Mouse (Mus musculus): Measurements from ENCODE around the gene Tm7sf3. TPM values are rescaled to one million over a fixed set of nuclear protein-coding genes. Genes with fewer than 3 reads are reported as not detected.

The Tm7sf3 gene
- polyA plus RNA-seq (2011; ENCODE audit: insufficient read length, low read depth, missing spikeins) = 50.5 and 61.6 TPM in 2 replicates

DNA sequence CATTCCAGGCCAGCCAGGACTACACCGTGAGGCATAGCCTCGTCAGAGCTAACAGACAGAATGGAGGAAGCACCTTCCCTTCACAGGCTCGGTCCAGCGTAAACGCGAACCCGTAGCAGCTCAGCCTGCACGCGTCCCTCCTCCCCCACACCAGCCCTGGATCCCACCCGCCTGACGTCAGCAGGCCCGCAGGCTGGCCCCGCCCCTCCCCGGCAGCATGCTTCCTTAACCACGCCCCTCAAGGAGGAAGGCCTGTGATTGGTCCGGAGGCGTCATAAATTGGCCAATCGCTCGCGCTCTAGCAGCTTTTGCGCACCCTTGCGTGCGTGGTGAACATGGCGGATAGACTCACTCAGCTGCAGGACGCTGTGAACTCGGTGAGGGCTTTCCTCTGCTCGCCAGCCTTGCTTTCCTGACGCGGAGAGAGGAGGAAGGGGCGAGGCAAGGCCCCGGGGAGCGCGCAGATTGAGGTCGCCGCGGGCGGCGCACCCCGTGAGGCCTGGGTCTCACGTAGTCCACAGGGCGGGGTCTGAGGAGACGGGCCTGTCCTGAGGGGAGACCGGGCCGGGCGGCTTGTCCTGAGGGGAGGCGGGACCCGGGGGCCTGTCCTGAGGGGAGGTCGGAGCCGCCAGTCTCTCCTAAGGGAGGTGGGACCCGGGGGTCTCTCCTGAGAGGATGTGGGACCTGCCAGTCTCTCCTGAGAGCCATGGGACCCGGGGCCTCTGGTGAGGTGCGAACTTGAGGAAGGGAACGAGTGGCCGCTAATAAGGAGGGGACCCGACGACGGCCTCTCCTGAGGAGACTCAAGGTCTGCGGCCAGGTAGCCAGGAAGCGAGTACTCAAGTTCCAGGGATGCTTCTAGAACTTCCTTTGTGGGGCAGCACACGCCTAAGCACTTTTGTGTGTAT, at the start of gene Tm7sf3, which contains the start of gene Med21:
Gene Tm7sf3 (minus strand): TSS at position 549 of the 908 bp plus-strand sequence.
Gene Med21 (plus strand): TSS at position 272 of the 908 bp plus-strand sequence.
- Histone ChIP-seq H3K4me3 (ENCODE audit: insufficient read depth, low read length) (peak within 1 kb of the TSS; percentile 70), H3K4me1 (ENCODE audit: control insufficient read depth, insufficient read depth, low read length) (no peaks in the 10 kb centered on the region), H3K27ac (ENCODE audit: insufficient read depth, low read length) (peak within 1 kb of the TSS; percentile 44)
- TF ChIP-seq POLR2A (IDR thresholded peaks at IDR 0.05; ENCODE audit: low read depth, low read length) = peak; percentile 100
- TF ChIP-seq CTCF (IDR thresholded peaks at IDR 0.05; ENCODE audit: borderline replicate concordance, insufficient read depth, low read length) = no peak; the same call in 1 of the 2 replicates

- Histone ChIP-seq H3K27ac (ENCODE audit: insufficient read depth, low read length) (no peak overlapping the region), H3K4me3 (ENCODE audit: insufficient read depth, low read length) (no peak overlapping the region), H3K4me1 (ENCODE audit: control insufficient read depth, insufficient read depth, low read length) (no peaks in the 10 kb centered on the region)
- TF ChIP-seq POLR2A (IDR thresholded peaks at IDR 0.05; ENCODE audit: low read depth, low read length) (no peak), CTCF (IDR thresholded peaks at IDR 0.05; ENCODE audit: borderline replicate concordance, insufficient read depth, low read length) (no peak)
Observed at GRCm38 (mm10) chr6:146688861-146689260, 46.2 kb upstream of the Tm7sf3 start.

- Histone ChIP-seq H3K27ac (ENCODE audit: insufficient read depth, low read length) (no peak overlapping the region), H3K4me1 (ENCODE audit: control insufficient read depth, insufficient read depth, low read length) (no peaks in the 10 kb centered on the region), H3K4me3 (ENCODE audit: insufficient read depth, low read length) (no peak overlapping the region)
- no peak for TF ChIP-seq POLR2A (IDR thresholded peaks at IDR 0.05; ENCODE audit: low read depth, low read length)
- TF ChIP-seq CTCF (IDR thresholded peaks at IDR 0.05; ENCODE audit: borderline replicate concordance, insufficient read depth, low read length) = no peak
Observed at GRCm38 (mm10) chr6:146688010-146688409, 45.4 kb upstream of the Tm7sf3 start.

DNA sequence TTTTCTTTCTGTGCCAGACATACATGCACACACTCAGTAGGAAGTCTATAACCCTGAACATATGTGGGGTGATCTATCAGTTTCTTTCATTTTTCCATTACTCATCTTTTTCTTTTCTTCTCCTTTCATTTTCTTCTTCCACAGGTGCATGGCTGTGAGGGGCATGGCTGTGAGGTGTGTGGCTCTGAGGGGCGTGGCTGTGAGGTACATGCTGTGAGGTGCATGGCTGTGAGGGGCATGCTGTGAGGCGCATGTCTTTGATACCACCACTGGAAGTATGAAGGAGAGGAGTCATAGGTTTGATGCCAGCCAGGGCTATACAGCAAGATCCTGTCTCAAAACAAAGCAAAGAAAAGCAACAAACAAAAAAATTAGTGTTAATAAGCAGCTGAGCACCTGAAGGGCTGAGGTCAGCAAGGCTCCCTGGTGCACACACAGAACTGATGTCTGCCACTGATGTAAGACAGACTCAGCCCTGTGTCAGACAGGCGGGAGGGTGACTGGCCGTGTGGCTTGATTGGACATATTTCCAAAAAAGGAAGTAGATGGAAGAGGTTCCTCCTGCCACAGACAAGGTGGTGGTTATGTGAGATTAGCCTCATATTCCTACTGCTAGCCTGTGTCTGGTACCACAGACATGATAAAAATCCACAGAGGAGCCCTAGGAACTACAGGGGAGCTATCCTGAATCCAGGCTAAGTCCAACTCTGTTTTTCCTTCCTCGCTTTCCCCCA, 44.0 kb upstream of the Tm7sf3 start:
- no peak overlapping the region for H3K4me3 ChIP-seq (ENCODE audit: insufficient read depth, low read length)
- no peak overlapping the region for H3K27ac ChIP-seq (ENCODE audit: insufficient read depth, low read length)
- no peaks in the 10 kb centered on the region for H3K4me1 ChIP-seq (ENCODE audit: control insufficient read depth, insufficient read depth, low read length)
- TF ChIP-seq CTCF (IDR thresholded peaks at IDR 0.05; ENCODE audit: borderline replicate concordance, insufficient read depth, low read length) (no peak), POLR2A (IDR thresholded peaks at IDR 0.05; ENCODE audit: low read depth, low read length) (no peak)

DNA sequence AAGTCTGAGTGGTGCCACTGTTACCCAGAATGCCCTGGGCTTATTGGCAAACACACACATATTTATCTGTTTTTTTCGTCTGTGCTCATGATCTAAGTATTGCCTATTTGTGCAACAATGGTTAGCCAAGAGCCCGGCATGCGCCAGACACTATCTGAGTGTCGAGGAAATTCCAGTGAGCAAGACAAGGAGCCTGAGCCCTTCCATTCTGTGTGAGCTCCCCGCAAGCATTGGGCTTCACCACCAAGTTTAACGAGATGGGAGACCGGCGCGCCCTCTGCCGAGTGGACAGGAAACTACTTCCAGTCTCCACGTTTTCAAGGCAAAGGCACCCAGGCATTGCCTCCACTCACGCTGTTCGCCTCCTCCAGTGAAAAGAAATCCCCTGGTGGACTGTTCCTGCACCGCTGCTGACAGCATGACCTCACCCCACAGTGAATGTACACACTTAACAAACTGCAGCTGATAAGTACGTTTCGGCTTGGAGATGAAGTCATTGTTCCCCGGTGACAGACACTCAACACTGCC, 43.2 kb upstream of the Tm7sf3 start:
- no peak overlapping the region for H3K27ac ChIP-seq (ENCODE audit: insufficient read depth, low read length)
- no peak for TF ChIP-seq CTCF (IDR thresholded peaks at IDR 0.05; ENCODE audit: borderline replicate concordance, insufficient read depth, low read length)
- TF ChIP-seq POLR2A (IDR thresholded peaks at IDR 0.05; ENCODE audit: low read depth, low read length) = no peak
- H3K4me3 ChIP-seq (ENCODE audit: insufficient read depth, low read length) = no peak overlapping the region
- no peaks in the 10 kb centered on the region for H3K4me1 ChIP-seq (ENCODE audit: control insufficient read depth, insufficient read depth, low read length)

DNA sequence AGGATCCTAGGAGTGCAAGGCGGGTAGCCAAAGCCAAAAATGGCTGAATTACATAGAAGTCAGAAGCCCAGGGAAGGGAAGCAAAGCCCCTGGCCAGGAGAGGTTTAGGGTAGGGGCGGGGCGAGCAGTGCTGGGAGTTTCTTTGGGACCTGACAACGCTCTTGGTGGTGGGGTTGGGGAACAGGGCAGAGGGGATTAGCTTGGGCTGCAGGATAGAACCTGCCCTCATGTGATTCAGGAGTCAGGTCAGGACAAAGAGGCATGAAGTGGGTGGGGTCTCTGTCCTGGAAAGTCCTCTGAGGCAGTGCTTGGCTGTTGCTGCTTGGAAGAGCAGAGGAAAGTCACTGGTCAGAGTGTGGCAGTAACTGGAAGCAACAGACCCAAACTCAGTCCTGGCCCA, 41.3 kb upstream of the Tm7sf3 start:
- Histone ChIP-seq H3K4me1 (ENCODE audit: control insufficient read depth, insufficient read depth, low read length) (no peaks in the 10 kb centered on the region), H3K27ac (ENCODE audit: insufficient read depth, low read length) (no peak overlapping the region), H3K4me3 (ENCODE audit: insufficient read depth, low read length) (no peak overlapping the region)
- TF ChIP-seq POLR2A (IDR thresholded peaks at IDR 0.05; ENCODE audit: low read depth, low read length) (no peak), CTCF (IDR thresholded peaks at IDR 0.05; ENCODE audit: borderline replicate concordance, insufficient read depth, low read length) (no peak)

DNA sequence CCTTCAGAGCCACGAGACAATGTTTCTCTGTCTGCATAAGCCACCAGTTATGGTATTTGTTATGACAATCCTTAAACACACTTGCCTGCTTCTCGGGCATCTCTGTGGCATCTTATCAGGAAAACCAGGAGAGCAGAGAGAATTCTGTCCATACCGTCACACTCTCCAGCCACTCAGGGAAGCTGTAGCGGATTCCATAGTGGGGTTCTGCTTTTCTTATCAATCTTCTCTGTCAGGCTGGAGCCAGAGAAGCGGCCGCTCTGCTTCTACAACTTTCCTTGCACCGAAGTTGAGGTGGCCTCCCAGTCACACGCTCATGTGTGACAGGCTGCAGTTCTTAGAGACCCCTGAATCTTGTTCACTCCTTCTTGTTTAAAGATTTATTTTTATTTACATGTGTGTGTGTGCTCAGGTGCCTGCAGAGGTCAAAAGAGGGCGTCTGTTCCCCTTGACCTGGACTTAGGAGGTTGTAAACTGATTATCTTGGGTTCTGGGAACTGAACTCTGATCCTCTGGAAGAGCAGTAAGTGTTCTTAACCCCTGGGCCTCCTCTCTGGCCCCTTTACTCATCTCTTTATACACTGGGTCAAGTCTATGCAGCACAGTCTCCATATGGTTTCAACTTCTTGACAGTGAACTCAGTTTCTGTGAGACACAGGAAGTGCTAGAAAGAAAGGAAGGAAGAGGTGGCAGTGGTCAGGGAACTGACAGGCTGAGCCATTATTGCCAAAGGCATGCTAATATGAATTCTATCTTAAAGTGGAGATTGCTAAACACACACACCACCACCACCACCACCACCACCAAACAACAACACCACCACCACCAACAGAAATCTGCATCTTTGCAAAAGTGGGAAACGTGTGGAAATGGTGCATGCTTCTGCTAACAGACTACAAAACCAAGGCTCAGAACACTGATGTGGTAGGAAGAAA, 35.8 kb upstream of the Tm7sf3 start:
- no peak overlapping the region for H3K4me3 ChIP-seq (ENCODE audit: insufficient read depth, low read length)
- no peak overlapping the region for H3K27ac ChIP-seq (ENCODE audit: insufficient read depth, low read length)
- H3K4me1 ChIP-seq (ENCODE audit: control insufficient read depth, insufficient read depth, low read length) = peaks cover 10% of the 10 kb centered on the region; the same call in 1 of the 2 replicates
- no peak for TF ChIP-seq CTCF (IDR thresholded peaks at IDR 0.05; ENCODE audit: borderline replicate concordance, insufficient read depth, low read length)
- no peak for TF ChIP-seq POLR2A (IDR thresholded peaks at IDR 0.05; ENCODE audit: low read depth, low read length)

GRCm38 (mm10) chr6:146676904-146677303, 34.3 kb upstream of the Tm7sf3 start:
- H3K4me3 ChIP-seq (ENCODE audit: insufficient read depth, low read length) = no peak overlapping the region
- no peak overlapping the region for H3K27ac ChIP-seq (ENCODE audit: insufficient read depth, low read length)
- TF ChIP-seq POLR2A (IDR thresholded peaks at IDR 0.05; ENCODE audit: low read depth, low read length) = no peak
- no peak for TF ChIP-seq CTCF (IDR thresholded peaks at IDR 0.05; ENCODE audit: borderline replicate concordance, insufficient read depth, low read length)
- peaks cover 10% of the 10 kb centered on the region; the same call in 1 of the 2 replicates for H3K4me1 ChIP-seq (ENCODE audit: control insufficient read depth, insufficient read depth, low read length)

All from embryonic fibroblast, embryonic 13.5 days (primary cell).